Mouse (Mus musculus): Measurements from ENCODE around the gene Cdh3. TPM values are rescaled to one million over a fixed set of nuclear protein-coding genes. Genes with fewer than 3 reads are reported as not detected.
A peak's percentile ranks its signal among the peaks of the same experiment; 100 is the strongest.

Cdh3 gene
- 2.3 and 2.6 TPM in 2 replicates for polyA plus RNA-seq (2015; fragmentation: Nextera tagmentation; extraction: Ambion mirVana)

- Histone ChIP-seq H3K9me3 (ENCODE audit: low read length) (no peaks in the 10 kb centered on the region), H3K36me3 (ENCODE audit: insufficient read depth, low read length) (no peaks in the 10 kb centered on the region), H3K27me3 (replicated peaks; ENCODE audit: insufficient read depth, low read length) (peaks cover 8% of the 10 kb centered on the region; the same call in 1 of the 2 replicates), H3K4me3 (ENCODE audit: low read depth, low read length) (peak within 1 kb of the TSS; percentile 42), H3K27ac (ENCODE audit: low read length) (no peak within 1 kb of the TSS), H3K9ac (replicated peaks; ENCODE audit: low read depth) (no peak within 1 kb of the TSS; the same call in 1 of the 2 replicates), H3K4me2 (replicated peaks; ENCODE audit: low read depth, low read length) (peak within 1 kb of the TSS; percentile 83), H3K4me1 (ENCODE audit: insufficient read depth, low read depth, low read length) (peaks cover 8% of the 10 kb centered on the region)
- no peak for TF ChIP-seq EP300 (IDR thresholded peaks at IDR 0.05)
- peak; percentile 24; the same call in 1 of the 2 replicates for TF ChIP-seq CTCF (IDR thresholded peaks at IDR 0.05)
- peak; percentile 83 for DNase-seq (ENCODE audit: low spot score)
- ATAC-seq = peak; percentile 92
- 1% methylated on average over 34 of the region's 34 CpGs for WGBS
Measured at GRCm38 (mm10) chr8:106510365-106510975, at the start of gene Cdh3. Cdh3 (plus strand) TSS chr8:106510891.

GRCm38 (mm10) chr8:106462131-106462530 is 48.6 kb upstream of the Cdh3 start:
- H3K9ac ChIP-seq (replicated peaks; ENCODE audit: low read depth) = no peak overlapping the region
- 52% methylated on average over 5 of the region's 5 CpGs for WGBS
- TF ChIP-seq EP300 (IDR thresholded peaks at IDR 0.05) (no peak), CTCF (IDR thresholded peaks at IDR 0.05) (no peak)
- H3K4me2 ChIP-seq (replicated peaks; ENCODE audit: low read depth, low read length) = no peak overlapping the region
- no peaks in the 10 kb centered on the region for H3K4me1 ChIP-seq (ENCODE audit: insufficient read depth, low read depth, low read length)
- H3K4me3 ChIP-seq (ENCODE audit: low read depth, low read length) = no peak overlapping the region
- no peak overlapping the region for H3K27ac ChIP-seq (ENCODE audit: low read length)
- ATAC-seq = no peak
- H3K36me3 ChIP-seq (ENCODE audit: insufficient read depth, low read length) = no peaks in the 10 kb centered on the region
- no peaks in the 10 kb centered on the region for H3K27me3 ChIP-seq (replicated peaks; ENCODE audit: insufficient read depth, low read length)
- no peaks in the 10 kb centered on the region for H3K9me3 ChIP-seq (ENCODE audit: low read length)
- no peak for DNase-seq (ENCODE audit: low spot score)

- no peak overlapping the region for H3K27ac ChIP-seq (ENCODE audit: low read length)
- no peak for DNase-seq (ENCODE audit: low spot score)
- H3K4me1 ChIP-seq (ENCODE audit: insufficient read depth, low read depth, low read length) = no peaks in the 10 kb centered on the region
- TF ChIP-seq CTCF (IDR thresholded peaks at IDR 0.05) = no peak
- no peak for TF ChIP-seq EP300 (IDR thresholded peaks at IDR 0.05)
- no peaks in the 10 kb centered on the region for H3K36me3 ChIP-seq (ENCODE audit: insufficient read depth, low read length)
- no peak overlapping the region for H3K4me3 ChIP-seq (ENCODE audit: low read depth, low read length)
- no peak overlapping the region for H3K9ac ChIP-seq (replicated peaks; ENCODE audit: low read depth)
- H3K27me3 ChIP-seq (replicated peaks; ENCODE audit: insufficient read depth, low read length) = no peaks in the 10 kb centered on the region
- H3K9me3 ChIP-seq (ENCODE audit: low read length) = no peaks in the 10 kb centered on the region
- WGBS = 83% methylated on average over 6 of the region's 6 CpGs
- no peak overlapping the region for H3K4me2 ChIP-seq (replicated peaks; ENCODE audit: low read depth, low read length)
- no peak for ATAC-seq
Measured at GRCm38 (mm10) chr8:106463795-106464194, 46.9 kb upstream of the Cdh3 start.

DNA sequence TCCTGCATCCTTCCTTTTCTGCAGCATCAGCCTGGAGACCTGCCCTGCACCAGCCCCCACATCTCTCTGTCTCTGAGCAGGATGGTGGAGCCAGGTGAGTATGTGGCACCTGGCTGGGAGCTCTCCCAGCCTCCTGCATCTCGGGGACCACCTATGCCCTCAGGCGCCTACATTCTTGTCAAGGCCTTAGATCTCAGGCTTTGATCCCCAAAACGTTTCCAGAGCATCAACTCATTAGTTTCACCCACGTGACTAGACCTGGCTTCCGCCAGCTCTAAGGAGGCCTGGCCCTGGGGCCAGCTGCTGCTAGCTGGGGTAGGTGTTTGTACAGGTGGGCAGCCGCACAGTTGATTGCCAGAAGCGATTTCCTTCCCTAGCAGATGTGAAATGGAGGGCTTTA is 41.2 kb upstream of the Cdh3 start:
- H3K9ac ChIP-seq (replicated peaks; ENCODE audit: low read depth) = no peak overlapping the region
- H3K4me3 ChIP-seq (ENCODE audit: low read depth, low read length) = no peak overlapping the region
- 41% methylated on average over 7 of the region's 7 CpGs for WGBS
- H3K4me2 ChIP-seq (replicated peaks; ENCODE audit: low read depth, low read length) = no peak overlapping the region
- no peaks in the 10 kb centered on the region for H3K9me3 ChIP-seq (ENCODE audit: low read length)
- DNase-seq (ENCODE audit: low spot score) (no peak), ATAC-seq (no peak)
- H3K36me3 ChIP-seq (ENCODE audit: insufficient read depth, low read length) = no peaks in the 10 kb centered on the region
- no peak for TF ChIP-seq CTCF (IDR thresholded peaks at IDR 0.05)
- no peak for TF ChIP-seq EP300 (IDR thresholded peaks at IDR 0.05)
- no peaks in the 10 kb centered on the region for H3K4me1 ChIP-seq (ENCODE audit: insufficient read depth, low read depth, low read length)
- no peaks in the 10 kb centered on the region for H3K27me3 ChIP-seq (replicated peaks; ENCODE audit: insufficient read depth, low read length)
- no peak overlapping the region for H3K27ac ChIP-seq (ENCODE audit: low read length)

DNA sequence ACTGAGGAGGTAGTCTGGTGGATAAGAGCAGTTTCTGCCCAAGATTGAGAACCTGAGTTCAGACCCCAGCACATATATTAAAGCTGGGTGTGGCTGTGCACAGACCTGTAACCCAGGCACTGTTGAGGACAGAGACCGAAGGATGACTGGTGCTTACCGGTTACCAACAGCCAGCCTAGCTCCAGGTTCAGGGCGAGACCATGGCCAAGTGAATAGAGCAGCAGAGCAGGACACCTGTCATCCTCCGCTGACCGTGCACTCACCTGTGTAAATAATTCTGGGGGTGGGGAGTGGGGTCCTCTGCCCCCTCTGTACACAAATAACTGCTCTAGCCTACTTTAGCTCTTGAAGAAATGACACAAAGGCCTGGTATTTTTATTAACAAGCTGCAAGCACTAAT is 36.7 kb upstream of the Cdh3 start:
- Histone ChIP-seq H3K9me3 (ENCODE audit: low read length) (no peaks in the 10 kb centered on the region), H3K4me1 (ENCODE audit: insufficient read depth, low read depth, low read length) (no peaks in the 10 kb centered on the region), H3K36me3 (ENCODE audit: insufficient read depth, low read length) (no peaks in the 10 kb centered on the region), H3K4me3 (ENCODE audit: low read depth, low read length) (no peak overlapping the region), H3K27ac (ENCODE audit: low read length) (no peak overlapping the region), H3K9ac (replicated peaks; ENCODE audit: low read depth) (no peak overlapping the region), H3K4me2 (replicated peaks; ENCODE audit: low read depth, low read length) (no peak overlapping the region), H3K27me3 (replicated peaks; ENCODE audit: insufficient read depth, low read length) (no peaks in the 10 kb centered on the region)
- no peak for TF ChIP-seq CTCF (IDR thresholded peaks at IDR 0.05)
- TF ChIP-seq EP300 (IDR thresholded peaks at IDR 0.05) = no peak
- 78% methylated on average over 5 of the region's 5 CpGs for WGBS
- ATAC-seq = no peak
- DNase-seq (ENCODE audit: low spot score) = no peak

DNA sequence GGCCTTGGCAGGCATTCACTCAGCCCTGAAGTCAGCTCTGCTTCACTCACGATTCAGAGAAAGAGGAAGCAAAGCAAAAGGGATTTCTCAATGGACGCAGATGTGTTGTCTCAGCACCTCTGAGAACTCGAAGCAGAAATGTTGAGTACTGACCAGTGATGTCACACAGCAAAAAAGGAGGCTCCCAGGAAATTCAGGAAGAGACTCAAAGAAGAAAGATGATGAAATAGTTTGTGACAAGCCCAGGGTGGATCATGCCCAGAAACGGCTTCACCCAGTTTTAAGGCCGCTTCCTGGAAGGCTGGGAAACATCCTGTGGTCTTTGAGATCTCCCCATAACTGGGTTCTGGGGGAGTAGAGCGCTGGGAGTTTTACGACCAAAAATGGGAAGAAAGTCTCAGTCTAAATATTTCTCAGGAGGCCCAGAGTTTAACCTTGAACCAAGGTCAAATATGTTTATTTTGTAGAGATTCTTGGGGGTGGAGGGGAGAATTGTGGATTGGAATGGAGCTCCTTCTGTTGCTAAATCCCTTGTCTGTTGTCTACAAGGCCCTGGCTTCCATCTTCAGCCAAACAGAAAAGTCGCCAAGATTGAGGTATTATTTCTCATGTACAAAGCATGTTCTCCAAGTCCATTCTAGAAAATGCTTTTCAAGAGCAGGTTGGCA is 10.5 kb upstream of the Cdh3 start, which contains the start of gene 6030452D12Rik:
TSS of gene 6030452D12Rik (plus strand) at position 505 of the 668 bp plus-strand sequence.
- Histone ChIP-seq H3K27ac (ENCODE audit: low read length) (peak within 1 kb of the TSS; percentile 33; the same call in 1 of the 2 replicates), H3K4me2 (replicated peaks; ENCODE audit: low read depth, low read length) (no peak within 1 kb of the TSS)

More for the DNA sequence above, 10.5 kb upstream of the Cdh3 start, which contains the start of gene 6030452D12Rik:
- TF ChIP-seq CTCF (IDR thresholded peaks at IDR 0.05) (no peak), EP300 (IDR thresholded peaks at IDR 0.05) (no peak)
- Histone ChIP-seq H3K9me3 (ENCODE audit: low read length) (no peaks in the 10 kb centered on the region), H3K9ac (replicated peaks; ENCODE audit: low read depth) (no peak within 1 kb of the TSS), H3K4me1 (ENCODE audit: insufficient read depth, low read depth, low read length) (no peaks in the 10 kb centered on the region), H3K4me3 (ENCODE audit: low read depth, low read length) (no peak within 1 kb of the TSS), H3K27me3 (replicated peaks; ENCODE audit: insufficient read depth, low read length) (no peaks in the 10 kb centered on the region), H3K36me3 (ENCODE audit: insufficient read depth, low read length) (no peaks in the 10 kb centered on the region)
- DNase-seq (ENCODE audit: low spot score) = peak; percentile 83
- peak; percentile 77 for ATAC-seq
- WGBS = 34% methylated on average over 8 of the region's 8 CpGs
